Mouse (Mus musculus) erythroid progenitor cell, adult 5-6 weeks (primary cell): Measurements from ENCODE around the gene Coa3. TPM values are rescaled to one million over a fixed set of nuclear protein-coding genes. Genes with fewer than 3 reads are reported as not detected.
A peak's percentile ranks its signal among the peaks of the same experiment; 100 is the strongest.
"Not testable (repeated sequence)": the region's sequence is repeated elsewhere in the genome, so short reads cannot be mapped to it uniquely, and the experiment has no call there.

ENCODE experiments used
- ATAC-seq: replicated peaks from 2 replicates; pipeline ENCODE4 v1.8.0; 2016; ENCODE audit warnings: moderate number of reproducible peaks, mild to moderate bottlenecking, moderate TSS enrichment, inconsistent platforms; ENCODE audit not compliant: poor library complexity, low FRiP score, severe bottlenecking
- total RNA-seq, 2 experiments: library from RNA; stranded (forward) in 1 of 2; stranded (reverse) in 1 of 2; fragments of 150-400 nt in 1 of 2; fragments of 186-747, 209-891 nt in 1 of 2; gene quantifications; 2 replicates each; pipeline versions ENCODE4 v1.2.3 to v1.2.4; 2015 to 2017; ENCODE audit warnings: low replicate concordance in 2 of 2

The Coa3 gene
- total RNA-seq (2015; ENCODE audit: low replicate concordance), result 19.8 and 33.1 TPM in 2 replicates
- total RNA-seq (2017; ENCODE audit: low replicate concordance), result 5.3 and 16.2 TPM in 2 replicates

DNA sequence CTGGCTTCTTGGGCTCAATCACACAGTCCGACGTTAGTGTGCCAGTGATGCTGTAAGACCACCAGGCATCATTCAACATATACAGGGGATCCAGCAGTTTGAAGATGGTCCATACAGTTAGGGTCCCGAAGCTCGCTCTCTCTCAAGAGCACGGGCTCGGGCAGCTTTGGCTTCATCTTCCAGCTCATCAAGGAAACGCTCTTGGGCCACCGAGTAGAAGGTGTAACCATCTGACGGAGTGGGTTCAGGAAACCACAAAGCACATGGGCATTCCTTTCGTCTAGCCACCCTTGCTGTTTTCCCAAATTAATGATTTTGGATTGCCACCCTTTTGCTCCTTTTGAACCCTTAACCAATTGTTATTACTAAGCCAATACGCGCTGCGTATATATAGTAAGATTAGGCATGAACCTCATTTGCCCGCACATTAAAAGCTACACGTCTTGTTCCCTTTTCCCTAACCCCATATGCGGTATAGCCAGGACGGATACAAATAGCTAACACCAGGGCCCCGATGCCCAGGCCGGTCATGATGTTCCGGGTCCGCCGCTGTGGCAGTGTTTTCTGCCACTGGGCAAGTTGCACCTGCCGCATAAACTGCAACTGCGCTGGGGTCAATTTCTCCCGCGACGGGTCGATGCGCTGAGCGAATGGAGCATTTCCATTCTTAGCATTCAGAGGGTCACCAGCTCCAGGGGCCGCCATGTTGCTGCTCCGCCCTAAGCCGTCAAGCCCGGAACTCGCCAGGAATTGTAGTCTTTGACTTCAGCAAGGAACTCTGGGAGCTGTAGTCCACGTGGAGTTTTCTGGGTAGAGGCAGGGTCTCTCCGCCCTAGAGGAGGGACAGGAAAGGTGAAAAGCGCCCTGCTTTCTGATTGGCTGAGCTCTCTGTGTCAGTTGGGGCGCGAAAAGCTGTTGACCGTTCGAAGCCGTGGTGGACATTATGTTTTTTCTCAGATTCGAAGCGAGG is at the start of gene Coa3, which contains the start of gene Cntd1:
Gene Coa3 (minus strand): TSS at position 892 of the 970 bp plus-strand sequence.
Gene Cntd1 (plus strand): TSS at position 790 of the 970 bp plus-strand sequence.
- peak; percentile 97 for ATAC-seq

DNA sequence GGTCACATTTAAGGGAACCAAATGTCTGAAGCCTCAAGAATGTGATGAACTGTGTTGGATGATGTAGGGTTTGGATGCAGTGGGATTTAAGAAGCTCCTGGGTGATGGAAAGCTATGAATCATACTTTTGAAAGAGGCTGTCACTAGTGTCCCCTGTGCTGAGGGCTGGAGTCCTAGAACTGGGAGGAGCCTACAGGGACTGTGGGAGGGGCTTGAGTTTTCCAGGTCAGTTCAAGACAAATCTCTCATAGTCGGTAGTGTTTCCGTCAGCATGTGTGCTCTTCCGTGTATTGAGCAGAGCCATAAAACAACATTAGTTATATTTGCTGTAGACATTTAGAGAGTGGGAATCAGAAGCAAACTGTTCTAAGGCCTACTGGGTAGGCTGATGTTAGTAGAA is 48.4 kb upstream of the Coa3 start:
- ATAC-seq, result no peak

DNA sequence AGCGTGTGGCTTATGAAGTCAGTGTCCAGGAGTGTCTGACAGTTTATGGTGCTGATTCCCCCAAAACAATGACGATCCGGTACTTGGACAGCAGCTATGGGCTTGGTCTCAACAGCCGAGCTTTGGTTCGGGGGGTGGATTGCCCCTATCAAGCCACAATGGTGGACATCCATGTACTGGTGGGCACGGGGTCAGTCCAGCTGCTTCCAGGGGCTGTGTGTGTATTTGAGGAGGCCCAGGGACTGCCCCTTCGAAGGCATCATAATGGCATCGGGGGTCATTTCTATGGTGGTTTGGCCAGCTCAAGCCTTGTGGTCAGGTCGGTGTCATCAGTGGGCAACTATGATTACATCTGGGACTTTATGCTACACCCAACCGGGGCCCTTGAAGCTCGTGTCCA is 47.2 kb upstream of the Coa3 start:
- no peak for ATAC-seq

DNA sequence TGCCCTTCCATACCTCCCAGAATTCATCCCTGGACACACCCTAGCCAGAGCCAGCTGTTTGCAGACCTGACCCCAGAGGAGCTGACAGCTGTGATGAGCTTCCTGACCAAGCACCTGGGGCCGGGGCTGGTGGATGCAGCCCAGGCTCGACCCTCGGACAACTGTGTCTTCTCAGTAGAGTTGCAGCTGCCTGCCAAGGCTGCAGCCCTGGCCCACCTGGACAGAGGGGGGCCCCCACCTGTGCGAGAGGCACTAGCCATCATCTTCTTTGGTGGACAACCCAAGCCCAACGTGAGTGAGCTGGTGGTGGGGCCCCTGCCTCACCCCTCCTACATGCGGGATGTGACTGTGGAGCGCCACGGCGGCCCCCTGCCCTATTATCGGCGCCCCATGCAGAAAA is 46.3 kb upstream of the Coa3 start:
- not testable (repeated sequence) for ATAC-seq

DNA sequence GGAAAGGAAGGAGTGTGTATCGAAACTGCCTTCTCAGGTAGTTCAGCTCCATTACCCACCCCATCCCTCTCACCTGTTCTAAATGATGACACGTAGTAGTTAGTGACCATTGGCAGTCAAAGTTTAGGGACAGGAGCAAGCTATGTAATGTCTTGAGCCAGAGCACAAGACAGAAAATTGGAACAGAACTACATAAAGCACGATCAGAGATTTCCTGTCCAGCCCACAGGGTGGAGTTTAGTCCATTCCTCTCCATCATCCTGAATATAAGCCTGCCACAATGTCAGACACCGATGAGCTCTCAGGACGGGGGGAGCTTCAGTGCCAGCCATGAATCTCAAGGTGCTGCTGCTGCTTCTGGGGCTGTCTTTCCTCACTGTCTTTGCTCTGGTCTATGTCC is 45.8 kb upstream of the Coa3 start, which contains the start of gene Aoc2:
Gene Aoc2 (plus strand): TSS at position 301 of the 400 bp plus-strand sequence.
- ATAC-seq, result no peak

DNA sequence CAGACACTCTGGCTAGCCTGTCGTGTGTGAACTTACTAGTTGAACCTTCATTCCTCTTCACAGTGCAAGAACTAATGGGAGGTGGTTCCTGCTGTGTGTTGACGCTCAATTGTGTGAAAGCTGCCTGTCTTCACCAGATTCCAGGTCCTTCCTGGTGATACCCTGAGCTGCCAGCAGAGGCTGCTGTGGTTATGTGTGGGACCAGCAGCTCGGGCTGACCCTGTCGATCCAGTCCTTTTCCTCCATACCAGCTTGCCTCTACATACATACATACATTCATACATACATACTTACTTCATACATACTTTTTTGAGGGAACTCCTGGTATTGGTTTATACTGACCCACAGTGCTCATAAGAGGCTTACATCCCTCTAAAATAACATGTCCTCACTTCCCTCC is 44.7 kb upstream of the Coa3 start:
- ATAC-seq, result peak; percentile 65

DNA sequence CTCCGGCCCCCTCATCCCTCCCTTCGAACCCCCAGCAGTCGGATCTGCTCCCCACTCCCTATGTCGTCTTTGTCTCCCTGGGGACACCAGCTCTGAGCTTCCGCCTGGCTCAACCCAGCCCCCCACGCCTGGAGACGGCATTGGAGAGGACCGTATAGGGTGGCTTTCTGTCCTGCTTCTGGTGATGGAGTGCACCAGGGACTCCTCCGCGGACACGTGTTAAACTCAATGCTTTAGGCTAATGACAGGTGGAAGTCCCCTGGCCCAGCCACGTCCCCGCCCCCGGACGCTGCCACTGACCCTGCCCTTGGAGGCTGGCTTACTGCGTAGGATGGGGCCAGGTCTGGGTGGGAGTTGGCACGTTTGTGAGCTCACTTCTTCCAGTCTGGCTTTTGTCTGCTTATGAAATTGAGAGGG is 37.6 kb upstream of the Coa3 start:
- ATAC-seq, result peak; percentile 58

DNA sequence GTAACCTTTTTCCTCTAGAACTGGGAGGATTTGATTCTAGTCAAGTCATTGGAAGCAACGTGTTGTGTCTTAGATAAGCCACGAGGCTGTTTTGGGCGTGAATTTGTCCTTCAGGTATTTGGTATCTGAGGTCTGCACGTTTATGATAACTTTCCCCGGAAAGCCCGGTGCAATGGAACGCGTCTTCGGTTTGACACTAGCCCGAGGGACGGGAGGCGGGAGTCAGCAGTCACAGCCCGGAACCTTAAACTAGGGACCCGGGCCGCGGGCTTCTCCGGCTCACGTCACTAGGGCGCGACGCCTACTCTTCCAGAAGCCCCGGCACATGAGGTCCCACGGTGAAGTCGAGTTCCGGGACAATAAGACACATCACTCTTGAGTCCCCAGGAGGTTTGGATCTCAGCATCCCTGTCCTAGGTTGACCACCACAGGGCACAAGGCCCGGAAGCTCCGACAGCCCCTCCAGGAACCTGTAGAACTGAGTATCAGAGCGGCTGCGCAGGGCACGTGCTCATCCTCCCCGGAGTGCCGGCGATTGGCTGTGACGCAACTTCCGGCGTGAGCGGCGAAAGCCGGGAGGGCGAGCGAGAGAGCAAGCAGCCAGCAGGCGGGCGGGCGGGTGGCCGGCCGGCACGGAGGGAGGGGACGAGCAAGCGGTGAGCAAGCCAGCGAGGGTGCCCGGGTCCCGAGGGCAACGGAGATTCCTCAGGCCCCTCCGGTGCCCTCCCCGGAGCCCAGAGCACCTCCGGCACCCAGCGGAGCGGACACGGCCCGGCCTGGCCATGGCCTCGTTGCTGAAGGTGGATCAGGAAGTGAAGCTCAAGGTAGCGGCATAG is 37.0 kb upstream of the Coa3 start, which contains the start of gene Psme3:
Gene Psme3 (plus strand): TSS at position 549 of the 836 bp plus-strand sequence.
- ATAC-seq, result peak; percentile 87

DNA sequence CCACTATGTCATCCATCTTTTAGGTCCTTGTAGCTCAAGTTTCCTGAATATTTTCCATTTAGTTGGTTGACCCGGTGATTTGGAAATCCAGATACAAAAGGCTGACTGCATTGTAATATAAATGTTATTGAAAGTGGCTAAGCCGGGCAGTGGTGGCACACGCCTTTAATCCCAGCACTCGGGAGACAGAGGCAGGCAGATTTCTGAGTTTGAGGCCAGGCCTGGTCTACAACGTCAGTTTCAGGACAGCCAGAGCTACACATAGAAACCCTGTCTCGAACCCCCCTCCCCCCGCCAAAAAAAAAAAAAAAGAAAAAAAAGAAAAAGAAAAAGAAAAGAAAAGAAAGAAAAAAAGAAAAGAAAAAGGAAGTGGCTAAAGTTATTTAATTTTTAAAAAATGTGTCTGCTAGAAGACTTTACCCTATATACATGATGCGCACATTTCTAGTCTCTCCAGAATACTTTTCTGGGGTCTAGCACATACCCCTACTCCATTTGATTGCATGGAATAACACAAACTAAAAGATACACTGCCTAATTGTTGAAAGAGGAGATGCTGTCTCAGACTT is 36.3 kb upstream of the Coa3 start:
- no peak for ATAC-seq

DNA sequence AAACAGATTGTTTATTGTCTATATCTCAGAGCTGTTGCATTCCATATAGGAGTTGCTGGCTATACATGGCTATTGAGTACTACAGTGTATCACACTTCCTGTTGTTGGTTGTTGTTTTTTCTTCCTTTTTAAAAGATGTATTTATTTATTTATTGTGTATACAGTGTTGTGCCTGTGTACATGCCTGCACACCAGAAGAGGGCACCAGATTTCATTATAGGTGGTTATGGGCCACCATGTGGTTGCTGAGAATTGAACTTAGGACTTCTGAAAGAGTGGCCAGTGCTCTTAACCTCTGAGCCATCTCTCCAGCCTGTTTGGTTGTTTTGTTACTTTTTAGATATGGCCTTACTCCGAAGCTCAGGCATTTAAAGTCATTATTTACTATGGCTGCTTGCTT is 35.7 kb upstream of the Coa3 start:
- no peak for ATAC-seq

DNA sequence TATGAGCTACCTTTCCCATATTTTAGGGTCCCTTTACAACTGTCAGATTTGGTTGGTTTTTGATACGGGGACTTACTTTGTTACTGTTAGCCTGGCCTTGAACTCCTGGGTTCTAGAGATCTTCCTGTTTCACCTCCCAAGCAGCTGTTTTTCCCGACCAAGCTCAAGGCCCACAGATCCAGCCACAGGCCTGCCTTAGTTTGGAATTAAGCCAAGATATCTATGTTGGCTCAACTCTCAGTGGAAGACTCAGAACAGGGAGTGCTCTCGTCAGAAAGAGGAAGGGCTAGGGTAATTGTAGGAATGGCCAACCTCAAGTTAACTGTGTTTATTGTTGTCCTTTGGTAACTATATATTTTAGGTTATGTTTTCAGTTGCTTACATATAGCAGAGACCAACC is 33.2 kb upstream of the Coa3 start:
- 0 out of 2 replicates have a peak, but pooled peaks have one; percentile 21 for ATAC-seq

DNA sequence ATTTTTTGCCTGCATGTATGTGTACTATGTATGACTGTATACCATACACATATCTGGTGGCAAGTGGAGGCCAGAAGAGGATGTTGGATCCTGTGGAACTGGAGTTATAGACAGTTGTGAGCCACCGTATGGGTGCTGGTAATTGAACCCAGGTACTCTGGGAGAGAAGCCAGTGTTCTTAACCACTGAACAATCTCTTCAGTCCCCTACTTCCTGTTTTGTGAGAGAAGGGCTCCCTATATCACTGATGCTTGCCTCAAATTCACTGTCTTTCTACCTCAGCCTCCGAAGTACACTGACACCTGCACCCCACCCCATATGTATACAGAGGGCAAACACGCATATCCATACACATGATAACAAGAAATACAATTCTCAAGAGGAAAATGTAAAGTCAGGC is 32.2 kb upstream of the Coa3 start:
- no peak for ATAC-seq

DNA sequence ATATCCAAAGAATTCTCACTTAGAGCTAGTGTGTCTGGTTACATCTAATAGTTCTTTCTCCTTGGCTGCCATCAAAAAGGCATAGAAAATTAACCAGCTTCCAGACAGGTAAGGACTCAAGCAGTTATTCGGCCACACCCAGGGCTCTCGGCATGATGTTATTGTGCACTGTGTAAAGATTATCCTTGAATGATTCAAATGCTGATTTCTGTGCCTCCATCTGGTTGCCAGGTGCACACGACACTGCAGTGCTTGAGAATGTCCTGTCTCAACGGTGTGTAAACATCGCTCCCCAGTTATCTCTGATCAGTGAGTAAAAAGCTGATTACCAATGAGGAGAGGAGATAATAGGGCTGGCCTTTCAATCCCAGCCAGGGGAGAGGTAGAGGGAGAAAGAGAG is 28.8 kb upstream of the Coa3 start:
- no peak for ATAC-seq

DNA sequence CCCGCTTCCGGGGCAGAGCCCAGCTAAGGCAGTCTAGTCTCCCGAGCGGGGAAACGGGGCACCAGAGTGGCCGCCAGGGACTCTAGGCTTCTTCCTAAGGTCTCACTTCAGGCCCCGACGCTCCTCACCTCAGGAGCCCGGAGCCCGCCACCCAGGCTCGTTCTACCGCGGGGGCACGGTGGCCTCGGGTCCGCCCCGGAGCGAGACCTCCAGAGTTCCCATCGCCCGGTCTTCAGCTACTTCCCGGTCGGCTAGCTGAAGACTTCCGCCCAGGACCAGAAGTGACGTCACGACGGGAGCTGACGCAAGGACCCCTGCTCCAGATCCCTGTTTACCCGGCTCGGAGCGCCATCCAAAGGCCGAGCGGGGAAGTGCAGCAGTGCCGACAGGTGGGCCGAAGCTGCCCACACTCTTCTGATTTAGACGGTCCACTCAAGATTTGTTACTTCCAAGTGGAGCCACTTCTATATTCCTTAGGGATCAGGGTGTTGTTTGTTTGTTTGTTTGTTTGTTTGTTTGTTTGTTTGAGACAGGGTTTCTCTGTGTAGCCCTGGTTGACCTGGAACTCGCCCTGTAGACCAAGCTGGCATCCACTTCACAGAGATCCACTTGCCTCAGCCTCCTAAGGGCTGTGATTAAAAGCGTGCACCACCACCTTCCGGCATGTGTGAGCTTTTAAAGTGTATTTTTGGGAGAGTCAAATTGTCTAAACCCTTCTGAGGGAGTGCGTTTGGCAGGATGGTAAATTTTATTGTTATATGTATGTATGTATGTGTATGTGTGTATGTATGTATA is 23.3 kb upstream of the Coa3 start, which contains the start of gene Becn1:
Gene Becn1 (minus strand): TSS at position 283 of the 795 bp plus-strand sequence.
- ATAC-seq, result peak; percentile 94

DNA sequence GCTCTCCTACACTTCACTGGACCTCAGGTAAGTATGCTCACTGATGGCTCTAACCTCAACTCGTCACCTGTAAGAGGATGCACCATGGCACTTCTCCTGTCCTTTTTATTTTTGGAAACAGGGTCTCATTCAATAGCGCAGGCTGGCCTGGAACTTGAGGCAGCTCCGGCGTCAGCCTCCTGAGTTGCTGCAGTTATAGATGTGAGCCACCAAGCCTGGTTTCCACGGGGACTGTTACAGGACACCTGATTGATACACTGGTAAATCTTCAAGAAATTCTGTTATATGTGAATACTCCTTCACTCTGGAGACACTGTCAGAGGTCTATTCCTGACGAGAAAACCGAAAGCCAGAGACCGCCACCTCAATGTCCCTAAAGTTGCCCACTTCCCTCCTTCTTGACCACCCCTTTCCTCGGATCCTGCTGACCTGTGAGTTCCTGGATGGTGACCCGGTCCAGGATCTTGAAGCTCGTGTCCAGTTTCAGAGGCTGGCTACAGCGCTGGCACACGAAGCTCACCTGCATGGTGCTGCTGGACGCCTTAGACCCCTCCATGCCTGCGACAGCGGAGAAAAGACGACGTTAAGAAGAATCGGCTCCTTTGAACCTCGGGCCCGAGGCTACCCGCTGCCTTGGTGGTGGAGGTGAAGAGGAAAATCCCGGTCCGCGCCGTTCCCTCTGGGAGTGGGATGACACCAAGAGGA is 22.5 kb upstream of the Coa3 start:
- ATAC-seq, result peak; percentile 48

DNA sequence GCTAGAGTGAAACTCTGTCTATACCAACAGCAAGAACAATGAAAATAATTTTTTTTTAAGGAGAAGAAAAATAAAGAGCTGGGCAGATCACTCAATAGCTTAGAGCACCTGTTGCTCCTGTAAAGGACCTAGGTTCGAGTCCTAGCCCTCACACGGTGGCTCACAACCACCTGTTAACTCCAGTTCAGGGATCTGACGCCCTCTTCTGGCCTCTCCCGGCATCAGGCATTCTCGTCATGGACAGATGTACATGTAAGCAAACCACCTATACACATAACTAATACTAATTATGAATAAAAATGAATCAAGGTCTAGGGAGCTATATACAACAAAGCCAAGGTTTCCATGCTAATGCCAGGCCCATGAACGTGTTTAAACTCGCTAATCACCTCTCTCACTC is 22.0 kb upstream of the Coa3 start:
- 0 out of 2 replicates have a peak, but pooled peaks have one; percentile 45 for ATAC-seq

DNA sequence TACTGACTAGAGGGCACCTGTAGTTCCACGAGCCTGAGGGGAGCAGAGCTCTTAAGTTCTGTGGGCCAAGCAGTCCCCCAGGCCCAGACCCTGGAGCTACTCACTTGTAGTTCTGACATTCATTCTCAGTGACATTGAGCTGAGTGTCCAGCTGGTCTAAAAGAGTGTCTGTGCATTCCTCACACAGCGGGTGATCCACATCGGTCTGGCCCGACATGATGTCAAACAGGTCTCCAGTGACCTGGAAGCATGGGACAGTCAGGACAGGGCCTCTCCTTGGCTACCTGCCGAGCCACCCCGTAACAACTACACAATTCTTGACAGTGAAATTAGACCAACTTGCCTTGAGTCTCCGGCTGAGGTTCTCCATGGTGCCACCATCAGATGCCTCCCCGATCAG is 16.3 kb upstream of the Coa3 start:
- ATAC-seq, result no peak

DNA sequence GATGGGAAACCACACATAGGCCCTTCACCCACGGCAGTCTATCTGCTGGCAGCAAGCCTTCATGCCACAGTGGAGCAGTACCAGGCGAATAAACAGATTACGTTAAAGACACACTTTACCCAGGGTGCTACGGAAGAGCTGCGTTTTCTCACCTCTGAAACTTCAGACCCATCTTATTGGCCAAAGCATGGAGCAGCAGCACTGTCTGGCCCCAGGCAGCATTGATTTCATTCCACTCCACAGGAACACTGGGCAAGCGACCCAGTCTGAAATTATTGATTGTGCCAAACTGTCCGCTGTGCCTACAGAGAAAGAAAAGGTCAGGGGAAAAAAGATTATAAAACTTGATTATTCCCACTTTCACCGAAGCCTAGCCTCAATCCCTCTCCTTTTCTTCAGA is 12.3 kb upstream of the Coa3 start:
- no peak for ATAC-seq
